Mouse (Mus musculus): ENCODE data around the gene Csnk2a1. TPM values are rescaled to one million over a fixed set of nuclear protein-coding genes. Genes with fewer than 3 reads are reported as not detected.

Csnk2a1 gene
- polyA plus RNA-seq, 1 experiment from 2014 or later: 40.5 TPM

GRCm38 (mm10) chr2:152292475-152292874 lies 65.8 kb downstream of the Csnk2a1 start:
- TF ChIP-seq EP300 (IDR thresholded peaks at IDR 0.05; ENCODE audit: low read depth) (no peak), CTCF (IDR thresholded peaks at IDR 0.05; ENCODE audit: low read depth) (no peak)
- no peak for ATAC-seq
- Histone ChIP-seq H3K4me2 (ENCODE audit: low read depth, low read length) (no peak overlapping the region), H3K4me3 (ENCODE audit: low read depth, low read length) (no peak overlapping the region), H3K4me1 (ENCODE audit: insufficient read depth) (peaks cover 22% of the 10 kb centered on the region), H3K9me3 (ENCODE audit: low read length) (no peaks in the 10 kb centered on the region), H3K9ac (replicated peaks) (no peak overlapping the region), H3K27ac (ENCODE audit: low read depth) (no peak overlapping the region), H3K27me3 (ENCODE audit: insufficient read depth, low read length) (no peaks in the 10 kb centered on the region), H3K36me3 (replicated peaks; ENCODE audit: insufficient read depth, low read length) (no peaks in the 10 kb centered on the region)
- 74% methylated on average over 2 of the region's 2 CpGs for WGBS (ENCODE audit: insufficient replicate concordance)
- DNase-seq: no peak

DNA sequence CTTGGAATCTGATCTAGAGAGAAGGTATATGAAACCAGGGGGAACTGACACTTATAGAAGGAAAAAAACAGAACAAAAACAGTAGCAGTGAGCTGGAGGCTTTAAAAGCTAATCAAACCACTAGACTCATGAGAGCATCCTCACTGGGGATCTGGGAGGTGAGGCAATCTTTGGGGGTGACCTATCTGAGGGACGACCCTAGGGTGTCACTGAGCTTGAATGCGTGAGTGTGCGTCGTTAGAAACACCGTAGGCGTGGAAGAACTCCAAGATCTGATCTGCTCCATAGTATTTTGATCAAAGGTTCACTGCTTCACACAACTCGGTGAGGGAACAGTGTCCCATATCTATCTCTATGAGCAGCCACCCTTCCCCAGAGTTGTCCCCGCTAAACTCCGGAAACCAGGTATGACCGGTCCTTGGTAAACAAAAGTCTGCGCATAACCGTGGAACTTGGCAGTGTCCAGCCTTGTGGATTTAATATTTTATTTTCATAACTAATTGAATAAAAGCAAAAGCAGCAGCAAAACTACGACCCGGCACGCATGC lies 66.6 kb downstream of the Csnk2a1 start:
- Histone ChIP-seq H3K9me3 (ENCODE audit: low read length) (no peaks in the 10 kb centered on the region), H3K4me2 (ENCODE audit: low read depth, low read length) (peak overlapping the region; percentile 92), H3K27ac (ENCODE audit: low read depth) (no peak overlapping the region), H3K4me3 (ENCODE audit: low read depth, low read length) (peak overlapping the region; percentile 86), H3K9ac (replicated peaks) (peak overlapping the region; percentile 63), H3K27me3 (ENCODE audit: insufficient read depth, low read length) (no peaks in the 10 kb centered on the region), H3K4me1 (ENCODE audit: insufficient read depth) (peaks cover 25% of the 10 kb centered on the region), H3K36me3 (replicated peaks; ENCODE audit: insufficient read depth, low read length) (no peaks in the 10 kb centered on the region)
- WGBS (ENCODE audit: insufficient replicate concordance): 2% methylated on average over 15 of the region's 15 CpGs
- DNase-seq (no peak), ATAC-seq (peak; percentile 46)
- TF ChIP-seq CTCF (IDR thresholded peaks at IDR 0.05; ENCODE audit: low read depth): no peak
- TF ChIP-seq EP300 (IDR thresholded peaks at IDR 0.05; ENCODE audit: low read depth): no peak

GRCm38 (mm10) chr2:152293727-152294475 lies 67.3 kb downstream of the Csnk2a1 start, which contains the start of gene Tbc1d20:
TSS of gene Tbc1d20 (plus strand) at chr2:152293828.
- Histone ChIP-seq H3K4me1 (ENCODE audit: insufficient read depth) (peaks cover 29% of the 10 kb centered on the region), H3K27ac (ENCODE audit: low read depth) (peak within 1 kb of the TSS; percentile 93), H3K9ac (replicated peaks) (peak within 1 kb of the TSS; percentile 82), H3K4me2 (ENCODE audit: low read depth, low read length) (peak within 1 kb of the TSS; percentile 92), H3K36me3 (replicated peaks; ENCODE audit: insufficient read depth, low read length) (no peaks in the 10 kb centered on the region), H3K9me3 (ENCODE audit: low read length) (no peaks in the 10 kb centered on the region), H3K27me3 (ENCODE audit: insufficient read depth, low read length) (no peaks in the 10 kb centered on the region), H3K4me3 (ENCODE audit: low read depth, low read length) (peak within 1 kb of the TSS; percentile 86)
- WGBS (ENCODE audit: insufficient replicate concordance): under 1% methylated on average over 68 of the region's 70 CpGs
- peak; percentile 99 for ATAC-seq
- TF ChIP-seq CTCF (IDR thresholded peaks at IDR 0.05; ENCODE audit: low read depth) (no peak), EP300 (IDR thresholded peaks at IDR 0.05; ENCODE audit: low read depth) (no peak)
- peak; percentile 93 for DNase-seq

- H3K4me2 ChIP-seq (ENCODE audit: low read depth, low read length): peak overlapping the region; percentile 92
- ATAC-seq: no peak
Observed at GRCm38 (mm10) chr2:152294541-152294940, 67.9 kb downstream of the Csnk2a1 start.

DNA sequence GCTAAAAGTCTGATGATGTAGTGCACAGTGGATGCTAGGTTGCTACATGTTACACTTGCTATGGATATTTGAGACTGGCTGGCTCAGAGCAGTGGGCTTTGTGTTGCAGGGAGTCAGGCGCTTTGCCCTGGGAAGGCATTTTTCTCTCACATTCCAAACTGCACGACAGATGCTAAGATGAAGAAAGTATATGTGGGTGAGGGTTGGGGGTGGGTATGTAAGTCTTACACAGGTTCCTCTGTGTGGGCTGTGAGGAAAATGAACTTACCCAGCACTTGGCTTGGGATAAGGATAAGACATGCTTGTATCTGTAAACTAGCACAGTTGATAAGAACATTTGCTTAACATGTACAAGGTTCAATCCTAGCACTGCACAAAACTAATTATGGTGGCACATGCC lies 76.2 kb downstream of the Csnk2a1 start:
- Histone ChIP-seq H3K36me3 (replicated peaks; ENCODE audit: insufficient read depth, low read length) (peaks cover 41% of the 10 kb centered on the region), H3K4me1 (ENCODE audit: insufficient read depth) (peaks cover 7% of the 10 kb centered on the region; the same call in 1 of the 2 replicates), H3K9me3 (ENCODE audit: low read length) (no peaks in the 10 kb centered on the region), H3K9ac (replicated peaks) (no peak overlapping the region), H3K27ac (ENCODE audit: low read depth) (no peak overlapping the region), H3K4me2 (ENCODE audit: low read depth, low read length) (no peak overlapping the region), H3K27me3 (ENCODE audit: insufficient read depth, low read length) (no peaks in the 10 kb centered on the region), H3K4me3 (ENCODE audit: low read depth, low read length) (no peak overlapping the region)
- TF ChIP-seq EP300 (IDR thresholded peaks at IDR 0.05; ENCODE audit: low read depth) (no peak), CTCF (IDR thresholded peaks at IDR 0.05; ENCODE audit: low read depth) (no peak)
- ATAC-seq (no peak), DNase-seq (no peak)
- 87% methylated on average over 2 of the region's 2 CpGs for WGBS (ENCODE audit: insufficient replicate concordance)

More at GRCm38 (mm10) chr2:152294541-152294940, 67.9 kb downstream of the Csnk2a1 start:
- H3K27me3 ChIP-seq (ENCODE audit: insufficient read depth, low read length): no peaks in the 10 kb centered on the region
- WGBS (ENCODE audit: insufficient replicate concordance): 29% methylated on average over 5 of the region's 5 CpGs
- no peak for DNase-seq
- no peaks in the 10 kb centered on the region for H3K9me3 ChIP-seq (ENCODE audit: low read length)
- H3K36me3 ChIP-seq (replicated peaks; ENCODE audit: insufficient read depth, low read length): no peaks in the 10 kb centered on the region
- TF ChIP-seq CTCF (IDR thresholded peaks at IDR 0.05; ENCODE audit: low read depth) (no peak), EP300 (IDR thresholded peaks at IDR 0.05; ENCODE audit: low read depth) (no peak)
- H3K4me1 ChIP-seq (ENCODE audit: insufficient read depth): peaks cover 29% of the 10 kb centered on the region
- peak overlapping the region; percentile 82 for H3K9ac ChIP-seq (replicated peaks)
- H3K4me3 ChIP-seq (ENCODE audit: low read depth, low read length): peak overlapping the region; percentile 86
- H3K27ac ChIP-seq (ENCODE audit: low read depth): peak overlapping the region; percentile 93; the same call in 1 of the 2 replicates

GRCm38 (mm10) chr2:152303781-152304180 lies 77.1 kb downstream of the Csnk2a1 start:
- no peak for DNase-seq
- Histone ChIP-seq H3K9me3 (ENCODE audit: low read length) (no peaks in the 10 kb centered on the region), H3K4me2 (ENCODE audit: low read depth, low read length) (no peak overlapping the region), H3K4me1 (ENCODE audit: insufficient read depth) (no peaks in the 10 kb centered on the region), H3K36me3 (replicated peaks; ENCODE audit: insufficient read depth, low read length) (peaks cover 51% of the 10 kb centered on the region), H3K27me3 (ENCODE audit: insufficient read depth, low read length) (no peaks in the 10 kb centered on the region), H3K9ac (replicated peaks) (no peak overlapping the region), H3K4me3 (ENCODE audit: low read depth, low read length) (no peak overlapping the region), H3K27ac (ENCODE audit: low read depth) (no peak overlapping the region)
- 79% methylated on average over 5 of the region's 5 CpGs for WGBS (ENCODE audit: insufficient replicate concordance)
- TF ChIP-seq CTCF (IDR thresholded peaks at IDR 0.05; ENCODE audit: low read depth): no peak
- no peak for TF ChIP-seq EP300 (IDR thresholded peaks at IDR 0.05; ENCODE audit: low read depth)
- ATAC-seq: no peak
